Mouse (Mus musculus) bone marrow macrophage, adult 2 months (primary cell): ENCODE data around the gene Pcsk5.

Source experiments
- CTCF ChIP-seq: IDR thresholded peaks from 2 replicates; pipeline ENCODE4 v1.5.1; 2012; ENCODE audit warnings: low read depth, mild to moderate bottlenecking, low read length, moderate library complexity
- POLR2A ChIP-seq: IDR thresholded peaks from 2 replicates; pipeline ENCODE4 v1.6.1; 2012; ENCODE audit warnings: mild to moderate bottlenecking, low read depth, low read length, borderline replicate concordance

- TF ChIP-seq POLR2A (no peak), CTCF (no peak)
Measured at GRCm38 (mm10) chr19:17606093-17606492, 231.3 kb downstream of the Pcsk5 start.
